Mouse (Mus musculus) adrenal gland, adult (tissue): ENCODE data around the gene Spast.
"Not testable (repeated sequence)": the region's sequence is repeated elsewhere in the genome, so short reads cannot be mapped to it uniquely, and the experiment has no call there.

Experiments
- DNase-seq, 2 experiments: peaks; one replicate each; pipeline ENCODE4 v3.0.0; 2022 to 2023; ENCODE audit warnings: low spot score in 1 of 2; ENCODE audit not compliant: inconsistent age in 2 of 2

Spast gene

DNA sequence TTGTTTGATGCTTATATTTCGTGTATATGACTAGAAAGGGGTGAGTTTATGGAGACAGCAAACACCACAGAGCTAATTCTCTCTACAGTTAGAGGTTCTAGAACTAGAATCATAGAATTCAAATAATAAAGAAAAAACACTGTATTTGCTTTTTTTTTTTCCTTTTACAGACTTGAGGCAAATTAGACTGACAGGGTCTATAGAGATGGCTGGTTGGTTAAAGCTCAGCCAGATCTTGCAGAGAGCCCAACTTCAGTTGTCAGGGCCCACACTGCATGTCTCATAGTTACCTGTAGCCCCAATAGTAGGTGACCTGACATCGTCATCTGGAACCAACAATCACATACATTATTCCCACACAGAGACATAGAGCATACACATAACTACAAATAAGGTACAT lies 14.9 kb upstream of the Spast start, which contains the start of gene Dpy30:
Dpy30 (minus strand) TSS at position 101 of the 400 bp plus-strand sequence.
- DNase-seq: no peak

- not testable (repeated sequence) for DNase-seq
Measured at GRCm38 (mm10) chr17:74327195-74327594, 11.6 kb upstream of the Spast start.

DNA sequence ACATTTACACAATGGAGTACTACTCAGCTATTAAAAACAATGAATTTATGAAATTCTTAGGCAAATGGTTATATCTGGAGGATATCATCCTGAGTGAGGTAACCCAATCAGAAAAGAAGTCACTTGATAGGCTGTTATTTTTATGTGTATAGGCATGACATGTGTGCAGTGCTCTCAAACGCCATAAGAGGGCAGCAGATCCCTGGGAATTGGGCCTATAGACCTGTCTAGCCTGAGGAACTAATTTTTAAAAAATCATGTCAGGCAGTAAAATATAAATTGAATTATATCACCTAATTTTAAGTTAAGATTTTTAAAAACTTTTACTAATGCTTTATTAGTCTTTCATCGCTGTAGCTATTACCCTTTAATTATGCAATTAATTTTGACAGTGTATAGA lies 10.6 kb upstream of the Spast start:
- DNase-seq: peak; percentile 54 to 83

DNA sequence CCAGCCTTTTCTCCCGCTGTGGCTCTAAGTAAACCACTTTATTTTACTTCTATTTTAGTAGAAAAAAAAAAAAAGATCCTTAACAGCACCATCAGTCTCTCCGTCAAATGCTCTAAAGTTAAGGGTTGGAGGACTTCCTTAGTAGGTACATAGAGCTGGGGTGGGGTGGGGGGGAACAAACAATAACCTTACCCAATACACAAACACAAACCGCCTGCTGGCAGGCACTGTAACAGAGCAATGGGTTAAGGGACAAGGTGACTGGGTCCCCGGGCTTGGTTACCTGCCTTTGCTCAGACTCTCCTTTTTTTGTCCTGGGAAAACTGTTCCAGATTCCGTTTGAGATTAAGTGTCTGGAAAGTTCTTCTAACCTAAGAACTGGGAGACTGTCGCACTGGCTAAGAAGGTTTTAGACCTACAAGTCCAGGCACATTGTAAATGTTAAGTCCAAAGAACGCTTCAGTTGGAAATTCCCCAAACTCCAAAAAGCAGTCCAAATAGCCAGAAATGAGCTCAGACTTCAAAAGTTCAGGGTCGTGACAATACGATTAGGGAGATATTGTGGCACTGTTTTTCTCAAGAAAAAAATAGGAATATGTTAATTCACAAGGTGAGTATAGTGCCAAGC lies 7.6 kb upstream of the Spast start:
- DNase-seq: peak; percentile 33 to 85

GRCm38 (mm10) chr17:74338225-74338931 lies 409 bp upstream of the Spast start:
- DNase-seq: peak; percentile 97 to 98

GRCm38 (mm10) chr17:74341151-74341550 lies 2.4 kb downstream of the Spast start:
- no peak for DNase-seq

DNA sequence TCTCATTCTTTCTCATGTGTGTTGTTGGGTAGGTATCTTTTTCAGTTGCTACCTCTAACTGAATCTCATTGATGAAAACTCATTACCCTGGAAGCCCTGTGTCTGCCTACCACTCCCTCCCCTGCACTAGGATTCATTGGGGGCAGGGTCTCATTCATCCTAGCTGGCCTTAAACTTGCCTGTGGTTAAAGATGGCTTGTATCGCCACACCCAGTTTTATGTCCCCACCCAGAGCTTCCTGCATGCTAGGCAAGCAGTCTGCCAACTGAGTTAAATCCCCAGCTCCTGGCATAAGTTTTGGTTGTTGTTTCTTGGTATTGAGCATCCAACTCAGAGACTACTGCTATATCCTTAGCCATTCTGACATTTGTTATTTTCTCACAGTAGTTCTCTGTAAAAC lies 24.8 kb downstream of the Spast start:
- DNase-seq: no peak

- DNase-seq: no peak
Measured at GRCm38 (mm10) chr17:74376916-74377315, 38.1 kb downstream of the Spast start.

DNA sequence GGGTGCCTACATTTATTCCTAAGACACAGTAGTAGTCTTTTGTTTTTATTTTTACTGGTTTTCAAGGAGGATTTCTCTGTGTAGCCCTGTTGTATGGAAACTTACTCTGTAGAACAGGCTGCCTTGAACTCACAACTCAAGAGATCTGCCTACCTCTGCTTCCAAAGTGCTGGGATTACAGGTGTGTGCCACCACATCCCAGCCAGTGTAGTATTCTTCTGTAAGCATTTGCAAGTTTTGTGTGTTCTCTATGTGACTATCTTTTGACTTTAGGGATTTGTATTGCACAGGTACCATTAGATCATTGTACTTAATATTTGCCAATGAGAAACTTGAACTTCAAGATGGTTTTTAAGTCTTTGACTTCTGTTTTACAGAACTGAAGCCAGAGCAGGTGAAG lies 47.9 kb downstream of the Spast start:
- DNase-seq: no peak

- no peak for DNase-seq
Measured at GRCm38 (mm10) chr17:74389847-74390246, 51.1 kb downstream of the Spast start.

DNA sequence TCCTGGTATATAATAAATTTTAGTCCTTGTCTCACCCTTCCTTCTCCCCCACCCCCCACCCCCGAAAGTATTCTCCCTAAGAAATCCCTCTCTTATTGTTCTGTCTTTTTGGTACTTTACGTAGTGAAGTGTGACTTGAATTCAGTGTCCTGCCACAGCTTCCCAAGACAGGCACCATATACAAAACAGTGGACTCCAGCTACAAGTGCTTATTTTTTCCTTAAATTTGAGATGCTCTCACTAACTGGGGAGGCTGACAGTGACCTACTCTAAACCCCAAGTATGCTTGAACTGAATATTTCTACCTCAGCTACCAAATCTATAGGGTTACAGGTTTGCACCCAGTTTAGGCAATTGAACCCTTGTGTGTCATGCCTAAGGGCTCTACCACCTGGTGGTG lies 55.6 kb downstream of the Spast start:
- DNase-seq: no peak

GRCm38 (mm10) chr17:74394855-74395254 lies 56.1 kb downstream of the Spast start:
- DNase-seq: peak in 1 of 2 experiments; percentile 17

GRCm38 (mm10) chr17:74395383-74396065 lies 56.7 kb downstream of the Spast start, which contains the start of gene Slc30a6:
TSS of gene Slc30a6 (plus strand) at chr17:74395608.
- peak; percentile 97 to 99 for DNase-seq

GRCm38 (mm10) chr17:74396766-74397165 lies 58.0 kb downstream of the Spast start:
- DNase-seq: no peak

GRCm38 (mm10) chr17:74397173-74397572 lies 58.4 kb downstream of the Spast start:
- no peak for DNase-seq

DNA sequence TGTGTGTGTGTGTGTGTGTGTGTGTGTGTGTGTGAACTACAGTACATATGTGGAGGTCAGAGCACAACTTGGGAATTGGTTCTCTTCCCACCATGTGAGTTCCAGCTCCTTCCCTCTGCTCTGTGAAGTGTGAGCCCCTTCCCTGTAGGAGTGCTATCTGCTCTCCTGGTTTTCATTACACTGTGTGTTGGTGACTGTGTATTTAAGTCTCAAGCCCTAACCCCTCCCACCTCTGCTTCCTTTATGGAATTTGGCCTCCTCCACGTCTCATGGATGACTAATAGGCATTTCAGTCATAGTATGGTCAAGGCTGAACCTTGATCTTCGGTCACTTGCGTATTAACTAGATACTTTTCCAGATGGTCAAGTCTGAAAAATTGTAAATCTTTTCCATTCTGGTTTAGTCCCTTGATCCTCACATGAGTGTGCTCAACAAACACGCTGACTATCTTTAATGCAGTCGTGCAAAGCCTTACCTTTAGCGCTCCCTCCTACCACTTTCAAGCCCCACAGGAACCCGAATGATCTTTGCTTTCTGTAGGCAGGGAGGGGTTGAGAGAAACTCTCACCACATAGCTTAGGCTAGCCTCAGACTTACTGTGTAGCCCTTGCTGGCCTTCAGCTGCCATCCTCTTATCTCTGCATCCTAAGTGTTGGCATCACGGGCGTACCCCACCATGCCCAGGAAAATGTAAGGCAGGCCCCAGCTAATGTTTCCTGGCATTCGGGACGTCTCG lies 63.9 kb downstream of the Spast start:
- DNase-seq: peak; percentile 51 to 83

GRCm38 (mm10) chr17:74406487-74406886 lies 67.7 kb downstream of the Spast start:
- no peak for DNase-seq

GRCm38 (mm10) chr17:74409722-74410121 lies 70.9 kb downstream of the Spast start:
- DNase-seq: no peak

- DNase-seq: no peak
Measured at GRCm38 (mm10) chr17:74413324-74413723, 74.5 kb downstream of the Spast start.

DNA sequence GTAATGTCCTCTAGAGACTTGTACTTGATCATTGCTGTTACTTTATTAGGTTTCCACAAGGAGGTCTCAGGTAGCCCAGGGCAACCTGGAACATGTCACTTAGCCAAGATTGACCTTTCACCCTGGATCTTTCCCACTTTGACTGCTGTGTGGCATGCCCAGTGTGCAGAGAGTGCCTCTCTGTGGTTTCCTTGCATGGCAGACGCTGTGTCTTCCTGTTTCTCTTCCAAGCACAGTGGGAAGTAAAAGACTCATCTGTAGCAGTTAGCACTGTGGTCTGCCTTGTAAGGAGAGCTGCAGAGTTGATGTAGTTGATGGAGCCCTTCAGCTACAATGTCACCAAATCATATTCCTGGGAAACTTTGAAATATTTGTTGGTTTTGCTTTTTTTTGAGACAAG lies 75.9 kb downstream of the Spast start:
- no peak for DNase-seq

GRCm38 (mm10) chr17:74416841-74417360 lies 78.1 kb downstream of the Spast start:
- DNase-seq: no peak
